Comparison of ENCODE assay signal across 9 mouse cellular contexts in the genomic region with DNA sequence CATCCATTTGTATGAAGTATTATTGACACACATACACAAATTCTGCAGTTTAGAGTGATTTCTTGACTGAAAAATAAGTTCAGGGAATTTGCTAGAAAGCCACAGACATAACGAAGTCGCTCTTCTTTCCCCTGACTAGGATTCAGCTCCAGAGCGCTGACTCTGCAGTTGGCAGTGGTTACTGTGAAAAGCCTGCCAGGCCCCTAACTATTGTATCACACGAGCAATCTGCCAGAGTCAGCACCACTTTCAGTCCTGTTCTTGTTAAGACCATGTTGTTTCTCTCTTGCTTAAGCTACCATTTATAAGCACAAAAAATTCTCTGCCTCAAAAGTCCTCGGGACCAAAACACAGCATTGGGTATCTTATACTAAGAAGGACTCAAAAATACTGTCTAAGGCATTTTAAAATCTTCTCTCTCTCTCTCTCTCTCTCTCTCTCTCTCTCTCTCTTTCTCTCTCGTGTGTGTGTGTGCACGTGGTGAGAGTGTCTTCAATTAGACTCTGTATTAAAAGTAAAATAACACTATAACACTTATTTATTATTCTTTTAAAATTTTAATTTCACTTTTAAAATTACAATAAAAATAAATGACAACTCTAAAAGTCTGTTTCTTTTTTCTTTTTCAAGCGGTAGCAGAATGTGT. TPM values are rescaled to one million over a fixed set of nuclear protein-coding genes. Genes with fewer than 3 reads are reported as not detected.
DNase-seq lines count a peak whose midpoint lies in the region; ATAC-seq and TF ChIP-seq lines count a peak whose summit lies in the region.
"Had no signal": no experiment of that assay in that cellular context is flagged by ENCODE, and none has a peak within 500 bp of the region (broad histone marks: within the 10 kb centered on the region; RNA-seq: fewer than 3 reads in every experiment).

No protein-coding gene starts in this region.

- WGBS in forebrain, embryonic 15.5 days = 37% methylated on average over 8 of the region's 8 CpGs
- 74% methylated on average over 8 of the region's 8 CpGs for WGBS in forebrain, embryonic 10.5 days
- 43% methylated on average over 8 of the region's 8 CpGs for WGBS in limb, embryonic 14.5 days

- no peak for TF ChIP-seq POLR2A in limb, embryonic 14.5 days (IDR thresholded peaks at IDR 0.05; ENCODE audit: borderline replicate concordance, extremely low read depth, insufficient read depth, insufficient read length)

- H3K9ac ChIP-seq in forebrain, embryonic 15.5 days (replicated peaks) = no peak overlapping the region
- H3K9ac ChIP-seq in limb, embryonic 14.5 days (ENCODE audit: low read depth, low read length, severe bottlenecking) = no peak overlapping the region

- ATAC-seq in forebrain, embryonic 15.5 days (replicated peaks) = peak; percentile 91
- peak; percentile 44; the same call in 1 of the 2 replicates for ATAC-seq in limb, embryonic 14.5 days (ENCODE audit: low FRiP score, low read depth)

- no peaks in the 10 kb centered on the region for H3K9me3 ChIP-seq in forebrain, embryonic 15.5 days
- H3K9me3 ChIP-seq in forebrain, embryonic 10.5 days = no peaks in the 10 kb centered on the region
- no peaks in the 10 kb centered on the region for H3K9me3 ChIP-seq in limb, embryonic 14.5 days (ENCODE audit: control insufficient read depth, low read length)

- no peaks in the 10 kb centered on the region for H3K27me3 ChIP-seq in forebrain, embryonic 15.5 days
- H3K27me3 ChIP-seq in forebrain, embryonic 10.5 days (ENCODE audit: poor library complexity, severe bottlenecking) = no peaks in the 10 kb centered on the region
- H3K27me3 ChIP-seq in limb, embryonic 14.5 days (ENCODE audit: control insufficient read depth, insufficient read depth, low read length) = no peaks in the 10 kb centered on the region
- H3K27me3 ChIP-seq: CH12.LX had no signal

- DNase-seq in forebrain, embryonic 10.5 days (ENCODE audit: extremely low spot score, low spot score) = no peak
- peak; percentile 7 for DNase-seq in testis, postnatal 14 days (ENCODE audit: low spot score)
- no peak for DNase-seq in testis, postnatal 10 days (ENCODE audit: low spot score)
- peak; percentile 29 for DNase-seq in heart, postnatal 25 days (ENCODE audit: low spot score)
- peak; percentile 67 for DNase-seq in limb, embryonic 14.5 days (ENCODE audit: low spot score)
- peak; percentile 43 for DNase-seq in telencephalon, adult 2 months (ENCODE audit: low read depth, low spot score)
- DNase-seq in thymus, postnatal 14 days = no peak

- H3K4me3 ChIP-seq in forebrain, embryonic 15.5 days = no peak overlapping the region
- H3K4me3 ChIP-seq in forebrain, embryonic 10.5 days = no peak overlapping the region
- no peak overlapping the region for H3K4me3 ChIP-seq in limb, embryonic 14.5 days (replicated peaks; ENCODE audit: low read length)

- peaks cover 7% of the 10 kb centered on the region for H3K4me1 ChIP-seq in forebrain, embryonic 15.5 days
- H3K4me1 ChIP-seq in forebrain, embryonic 10.5 days = peaks cover 11% of the 10 kb centered on the region
- H3K4me1 ChIP-seq in limb, embryonic 14.5 days (ENCODE audit: control insufficient read depth, insufficient read depth, low read length) = peaks cover 8% of the 10 kb centered on the region

- H3K4me2 ChIP-seq in forebrain, embryonic 15.5 days (replicated peaks) = no peak overlapping the region
- H3K4me2 ChIP-seq in limb, embryonic 14.5 days (replicated peaks; ENCODE audit: low read depth, low read length, severe bottlenecking) = no peak overlapping the region

- H3K27ac ChIP-seq in forebrain, embryonic 15.5 days (replicated peaks) = no peak overlapping the region
- no peak overlapping the region for H3K27ac ChIP-seq in forebrain, embryonic 10.5 days
- H3K27ac ChIP-seq in limb, embryonic 14.5 days (replicated peaks; ENCODE audit: low read depth, low read length) = no peak overlapping the region

- no peaks in the 10 kb centered on the region for H3K36me3 ChIP-seq in forebrain, embryonic 15.5 days
- no peaks in the 10 kb centered on the region for H3K36me3 ChIP-seq in forebrain, embryonic 10.5 days (replicated peaks)
- H3K36me3 ChIP-seq in limb, embryonic 14.5 days (ENCODE audit: control insufficient read depth, insufficient read depth, low read length) = no peaks in the 10 kb centered on the region

- intact Hi-C loops in heart, postnatal 25 days (cut with DNase I) = no loop called here

RNA-seq across cellular contexts. Expression of gene Rarb, which starts 22.1 kb away (rescaled TPM):
- polyA plus RNA-seq in forebrain, embryonic 15.5 days (2015; fragmentation: Nextera tagmentation; extraction: Ambion mirVana) = 16.8 and 18.7 TPM in 2 replicates
- 16.8 and 21.1 TPM in 2 replicates for polyA plus RNA-seq in forebrain, embryonic 10.5 days (2016; fragmentation: Nextera tagmentation; extraction: Ambion mirVana)
- total RNA-seq in heart, postnatal 25 days (2021) = 10 to 100 TPM; 18.7 to 18.8 TPM
- 17.4 and 20.7 TPM in 2 replicates for polyA plus RNA-seq in limb, embryonic 14.5 days (2012; rRNA removed)
- 14.6 and 20.6 TPM in 2 replicates for polyA plus RNA-seq in limb, embryonic 14.5 days (2014; fragmentation: Nextera tagmentation; extraction: Ambion mirVana)

Comparison
In these comparisons a context has a peak if more than half of its experiments do, and no peak if none do; other contexts are left out.
1. DNase-seq: peak in testis, postnatal 14 days (single experiment), heart, postnatal 25 days (single experiment), limb, embryonic 14.5 days (single experiment) and telencephalon, adult 2 months (single experiment); none in forebrain, embryonic 10.5 days (single experiment), testis, postnatal 10 days (single experiment) and thymus, postnatal 14 days (single experiment).